Mouse (Mus musculus) embryonic facial prominence, embryonic 11.5 days (tissue): Measurements from ENCODE around the gene Ankrd6. TPM values are rescaled to one million over a fixed set of nuclear protein-coding genes. Genes with fewer than 3 reads are reported as not detected.

ENCODE experiments used
- ATAC-seq: fragments of 200-750 bp; cut with Nextera tagmentation; replicated peaks from 2 replicates; pipeline ENCODE4 v1.8.0; 2017; ENCODE audit warnings: low read depth; ENCODE audit not compliant: insufficient number of reproducible peaks, low FRiP score, low TSS enrichment
- DNase-seq: peaks from one replicate; pipeline ENCODE4 v3.0.0-alpha.2; 2015; ENCODE audit warnings: low spot score
- H3K27ac ChIP-seq: fragments of 300-500 bp; sonication (generic); replicated peaks from 2 replicates; pipeline ENCODE4 v1.5.1; 2014; ENCODE audit warnings: mild to moderate bottlenecking, low read depth, low read length, control low read depth
- H3K27me3 ChIP-seq: fragments of 300-500 bp; sonication (generic); 2 replicates; pipeline ENCODE4 v1.6.1; 2014; ENCODE audit warnings: mild to moderate bottlenecking, low read length, moderate library complexity, mixed read lengths; ENCODE audit not compliant: control insufficient read depth, insufficient read depth
- H3K36me3 ChIP-seq: fragments of 300-500 bp; sonication (generic); replicated peaks from 2 replicates; pipeline ENCODE4 v1.6.1; 2014; ENCODE audit warnings: low read depth, mild to moderate bottlenecking, low read length, moderate library complexity, mixed read lengths; ENCODE audit not compliant: control insufficient read depth, insufficient read depth
- H3K4me1 ChIP-seq: fragments of 300-500 bp; sonication (generic); 2 replicates; pipeline ENCODE4 v1.6.1; 2014; ENCODE audit warnings: low read length, mixed read lengths; ENCODE audit not compliant: control insufficient read depth, insufficient read depth
- H3K4me2 ChIP-seq: fragments of 300-500 bp; sonication (generic); 2 replicates; pipeline ENCODE4 v1.6.1; 2014; ENCODE audit warnings: low read depth, mild to moderate bottlenecking, control low read depth, low read length, moderate library complexity
- H3K4me3 ChIP-seq: fragments of 300-500 bp; sonication (generic); 2 replicates; pipeline ENCODE4 v1.5.1; 2014; ENCODE audit warnings: low read depth, low read length, control low read depth
- H3K9ac ChIP-seq: fragments of 300-500 bp; sonication (generic); replicated peaks from 2 replicates; pipeline ENCODE4 v1.6.1; 2014; ENCODE audit warnings: mild to moderate bottlenecking, control low read depth, low read length
- H3K9me3 ChIP-seq: fragments of 300-500 bp; sonication (generic); replicated peaks from 2 replicates; pipeline ENCODE4 v1.6.1; 2016; ENCODE audit warnings: mild to moderate bottlenecking, low read length, inconsistent platforms, mixed read lengths; ENCODE audit not compliant: control insufficient read depth
- WGBS: fragments of 180-500 bp; shearing (Covaris S2); extraction: QIAGEN DNeasy Blood & Tissue Kit; methylation state at CpG from one replicate; pipeline ENCODE4 v1.1.7; 2014; 5-methylcytosine and 5-hydroxymethylcytosine counted together
- polyA plus RNA-seq: library from polyadenylated mRNA; unstranded; fragments of >200 nt; fragmentation: Nextera tagmentation; extraction: Ambion mirVana; gene quantifications from 2 replicates; pipeline ENCODE4 v1.2.1, GENCODE M21; 2014

Ankrd6 gene
- polyA plus RNA-seq, 1 experiment from 2014 or later: 11.3 TPM

GRCm38 (mm10) chr4:32940984-32941383 lies 9.7 kb downstream of the Ankrd6 start:
- H3K9me3 ChIP-seq: no peaks in the 10 kb centered on the region
- H3K27me3 ChIP-seq: no peaks in the 10 kb centered on the region
- H3K4me3 ChIP-seq: no peak overlapping the region
- no peaks in the 10 kb centered on the region for H3K36me3 ChIP-seq
- WGBS: 78% methylated on average over 4 of the region's 4 CpGs
- no peak for ATAC-seq
- H3K27ac ChIP-seq: no peak overlapping the region
- no peak overlapping the region for H3K9ac ChIP-seq
- H3K4me1 ChIP-seq: no peaks in the 10 kb centered on the region
- H3K4me2 ChIP-seq: no peak overlapping the region
- no peak for DNase-seq

DNA sequence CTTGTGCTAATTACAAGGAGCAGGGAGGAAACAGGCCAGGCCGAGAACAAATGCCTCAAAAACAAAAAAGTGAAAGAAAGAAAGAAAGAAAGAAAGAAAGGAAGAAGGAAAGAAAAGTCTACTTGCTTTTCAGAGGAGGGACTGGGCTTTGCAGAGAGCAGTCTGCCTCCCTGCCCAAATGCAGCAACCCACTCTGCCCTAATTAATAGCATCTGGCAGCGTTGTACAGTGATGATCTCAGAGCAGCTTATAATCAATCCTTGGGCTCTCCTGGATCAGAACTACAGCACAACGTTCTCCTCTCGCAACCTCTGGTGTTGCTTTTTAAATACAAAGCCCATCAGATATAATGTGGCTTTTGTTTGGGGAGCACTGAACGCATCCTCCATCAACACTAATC lies 10.7 kb downstream of the Ankrd6 start:
- ATAC-seq (no peak), DNase-seq (peak; percentile 73)
- Histone ChIP-seq H3K27me3 (no peaks in the 10 kb centered on the region), H3K27ac (peak overlapping the region; percentile 22; the same call in 1 of the 2 replicates), H3K36me3 (no peaks in the 10 kb centered on the region), H3K9me3 (no peaks in the 10 kb centered on the region), H3K4me2 (no peak overlapping the region), H3K9ac (no peak overlapping the region), H3K4me3 (no peak overlapping the region), H3K4me1 (no peaks in the 10 kb centered on the region)
- 29% methylated on average over 5 of the region's 5 CpGs for WGBS

DNA sequence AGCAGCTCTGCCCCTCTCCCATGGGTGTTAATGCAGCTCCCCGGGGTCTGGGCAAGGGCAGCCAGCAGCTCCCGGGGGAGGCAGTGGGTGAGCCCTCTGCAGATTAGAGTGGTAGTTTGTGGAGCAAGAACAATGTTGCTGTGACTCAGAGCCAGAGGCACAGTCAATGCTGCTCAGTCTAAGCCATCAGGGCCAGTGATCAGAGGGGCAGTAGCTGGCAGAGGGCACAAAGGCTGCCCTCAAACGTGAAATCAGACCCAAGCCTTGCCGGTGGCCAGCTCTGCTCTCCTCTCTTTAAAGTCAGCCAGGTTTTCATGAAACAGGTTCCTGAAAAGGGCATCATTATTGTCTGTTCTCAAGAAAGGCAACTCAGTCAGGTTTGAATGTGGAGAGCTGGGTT lies 11.1 kb downstream of the Ankrd6 start:
- ATAC-seq (no peak), DNase-seq (no peak)
- Histone ChIP-seq H3K9me3 (no peaks in the 10 kb centered on the region), H3K4me2 (no peak overlapping the region), H3K9ac (no peak overlapping the region), H3K27ac (peak overlapping the region; percentile 22; the same call in 1 of the 2 replicates), H3K36me3 (no peaks in the 10 kb centered on the region), H3K27me3 (no peaks in the 10 kb centered on the region), H3K4me1 (no peaks in the 10 kb centered on the region), H3K4me3 (no peak overlapping the region)
- WGBS: 30% methylated on average over 4 of the region's 4 CpGs

- peak; percentile 59 for DNase-seq
Observed at GRCm38 (mm10) chr4:32936762-32937341, 13.8 kb downstream of the Ankrd6 start.

GRCm38 (mm10) chr4:32932056-32932455 lies 18.6 kb downstream of the Ankrd6 start:
- Histone ChIP-seq H3K4me3 (no peak overlapping the region), H3K9ac (no peak overlapping the region), H3K36me3 (no peaks in the 10 kb centered on the region), H3K27ac (no peak overlapping the region), H3K9me3 (no peaks in the 10 kb centered on the region), H3K4me2 (no peak overlapping the region), H3K27me3 (no peaks in the 10 kb centered on the region), H3K4me1 (no peaks in the 10 kb centered on the region)
- ATAC-seq (no peak), DNase-seq (peak; percentile 49)
- 53% methylated on average over 9 of the region's 9 CpGs for WGBS

More at GRCm38 (mm10) chr4:32936762-32937341, 13.8 kb downstream of the Ankrd6 start:
- no peak overlapping the region for H3K4me3 ChIP-seq
- H3K27ac ChIP-seq: peak overlapping the region; percentile 59
- ATAC-seq: no peak
- no peak overlapping the region for H3K4me2 ChIP-seq
- no peaks in the 10 kb centered on the region for H3K27me3 ChIP-seq
- no peaks in the 10 kb centered on the region for H3K36me3 ChIP-seq
- no peaks in the 10 kb centered on the region for H3K4me1 ChIP-seq
- H3K9ac ChIP-seq: no peak overlapping the region; the same call in 1 of the 2 replicates
- WGBS: 28% methylated on average over 9 of the region's 9 CpGs
- no peaks in the 10 kb centered on the region for H3K9me3 ChIP-seq

GRCm38 (mm10) chr4:32929750-32930149 lies 20.9 kb downstream of the Ankrd6 start:
- H3K4me2 ChIP-seq: no peak overlapping the region
- no peaks in the 10 kb centered on the region for H3K36me3 ChIP-seq
- ATAC-seq (no peak), DNase-seq (no peak)
- H3K9ac ChIP-seq: no peak overlapping the region
- no peak overlapping the region for H3K27ac ChIP-seq
- H3K4me3 ChIP-seq: no peak overlapping the region
- 96% methylated on average over 5 of the region's 5 CpGs for WGBS
- no peaks in the 10 kb centered on the region for H3K9me3 ChIP-seq
- H3K27me3 ChIP-seq: no peaks in the 10 kb centered on the region
- no peaks in the 10 kb centered on the region for H3K4me1 ChIP-seq

DNA sequence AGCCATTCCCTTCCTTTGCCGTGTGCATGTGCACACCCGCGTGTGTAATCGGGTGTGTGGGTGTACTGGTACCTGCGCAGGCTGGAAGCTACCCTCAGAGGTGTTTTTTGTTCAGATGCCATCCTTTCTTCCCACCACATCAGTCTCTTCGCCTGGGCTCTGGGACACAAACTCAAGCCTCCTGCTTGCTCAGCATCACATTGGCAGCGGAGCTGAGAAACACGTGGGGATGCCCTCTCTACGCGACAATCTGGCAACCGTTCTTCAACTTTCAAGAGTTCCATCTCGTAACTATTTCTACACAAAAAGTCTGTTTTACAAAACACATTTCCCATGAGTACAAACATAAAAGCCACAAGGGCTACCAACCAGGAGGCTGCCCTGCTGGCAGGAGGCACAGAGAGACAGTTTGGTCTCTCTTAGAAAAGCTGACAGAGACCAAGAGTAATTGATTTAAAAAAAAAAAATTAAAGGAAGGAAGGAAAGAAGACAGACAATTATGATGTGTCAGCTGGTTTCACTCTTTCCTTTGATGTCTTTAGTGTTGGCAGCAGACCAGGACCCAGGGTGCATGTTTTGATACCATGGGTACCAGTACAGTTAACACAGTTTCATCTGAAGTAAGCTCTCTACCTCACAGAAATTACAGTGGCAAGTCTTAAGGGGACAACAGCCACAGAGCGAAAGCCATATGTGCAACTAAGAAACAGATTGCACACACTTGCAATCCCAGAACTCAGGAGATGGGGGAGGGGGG lies 21.8 kb downstream of the Ankrd6 start:
- Histone ChIP-seq H3K27me3 (no peaks in the 10 kb centered on the region), H3K36me3 (no peaks in the 10 kb centered on the region), H3K9me3 (no peaks in the 10 kb centered on the region), H3K4me1 (no peaks in the 10 kb centered on the region), H3K9ac (no peak overlapping the region), H3K4me3 (no peak overlapping the region), H3K4me2 (no peak overlapping the region), H3K27ac (no peak overlapping the region)
- no peak for DNase-seq
- 95% methylated on average over 13 of the region's 13 CpGs for WGBS
- ATAC-seq: no peak

- 33% methylated on average over 9 of the region's 9 CpGs for WGBS
- Histone ChIP-seq H3K4me1 (no peaks in the 10 kb centered on the region), H3K36me3 (no peaks in the 10 kb centered on the region), H3K4me3 (no peak overlapping the region), H3K27me3 (no peaks in the 10 kb centered on the region), H3K4me2 (no peak overlapping the region), H3K9me3 (no peaks in the 10 kb centered on the region), H3K9ac (no peak overlapping the region), H3K27ac (no peak overlapping the region; the same call in 1 of the 2 replicates)
- DNase-seq (no peak), ATAC-seq (0 out of 2 replicates have a peak, but pooled peaks have one; percentile 45)
Observed at GRCm38 (mm10) chr4:32923891-32924294, 26.7 kb downstream of the Ankrd6 start.
